Mouse (Mus musculus) MEL (cell line): ENCODE results near the gene Rexo1. TPM values are rescaled to one million over a fixed set of nuclear protein-coding genes. Genes with fewer than 3 reads are reported as not detected.
A peak's percentile ranks its signal among the peaks of the same experiment; 100 is the strongest.

Experiments used
- DNase-seq: peaks from one replicate; pipeline ENCODE4 v3.0.0; 2011; ENCODE audit warnings: low read depth, low spot score
- H3K27ac ChIP-seq: 2 replicates; pipeline ENCODE4 v1.5.1; 2012; ENCODE audit warnings: low read depth, mild to moderate bottlenecking, control low read depth, low read length, moderate library complexity; ENCODE audit not compliant: control insufficient read depth
- H3K27me3 ChIP-seq, 2 experiments: fragments of 150-350 bp in 1 of 2; sonication (generic) in 1 of 2; 2 replicates each; pipeline ENCODE4 v1.6.1; 2012; ENCODE audit warnings: low read length in 2 of 2, mild to moderate bottlenecking in 2 of 2, improper control_type of control experiment in 1 of 2, moderate library complexity in 1 of 2; ENCODE audit not compliant: insufficient read depth in 2 of 2, control insufficient read depth in 1 of 2
- H3K36me3 ChIP-seq, 2 experiments: 2 replicates each; pipeline ENCODE4 v1.6.1; 2012 to 2014; ENCODE audit warnings: low read length in 2 of 2, improper control_type of control experiment in 1 of 2, inconsistent platforms in 1 of 2, mild to moderate bottlenecking in 1 of 2; ENCODE audit not compliant: insufficient read depth in 2 of 2, control insufficient read depth in 1 of 2
- H3K4me1 ChIP-seq, 2 experiments: fragments of 150-350 bp in 1 of 2; sonication (generic) in 1 of 2; 2 replicates each; pipeline ENCODE4 v1.6.1; 2012; ENCODE audit warnings: low read length in 2 of 2, improper control_type of control experiment in 1 of 2, mild to moderate bottlenecking in 1 of 2; ENCODE audit not compliant: insufficient read depth in 2 of 2, control insufficient read depth in 1 of 2
- H3K4me3 ChIP-seq, 2 experiments: fragments of 150-350 bp in 1 of 2; sonication (generic) in 1 of 2; 2 replicates each; pipeline ENCODE4 v1.5.1; 2012; ENCODE audit warnings: low read depth in 2 of 2, low read length in 2 of 2, mild to moderate bottlenecking in 2 of 2, moderate library complexity in 2 of 2, control low read depth in 1 of 2, improper control_type of control experiment in 1 of 2; ENCODE audit not compliant: control insufficient read depth in 1 of 2, insufficient read depth in 1 of 2
- H3K79me2 ChIP-seq: 2 replicates; pipeline ENCODE4 v1.6.1; 2012; ENCODE audit warnings: mild to moderate bottlenecking, low read length, moderate library complexity; ENCODE audit not compliant: control insufficient read depth, poor library complexity, insufficient read depth
- H3K9ac ChIP-seq: 2 replicates; pipeline ENCODE4 v1.6.1; 2012; ENCODE audit warnings: low read depth, mild to moderate bottlenecking, control low read depth, low read length, moderate library complexity; ENCODE audit not compliant: control insufficient read depth, poor library complexity, severe bottlenecking
- H3K9me3 ChIP-seq: fragments of 150-350 bp; sonication (generic); replicated peaks from 2 replicates; pipeline ENCODE4 v1.6.1; 2012; ENCODE audit warnings: mild to moderate bottlenecking, low read length, improper control_type of control experiment, moderate library complexity; ENCODE audit not compliant: insufficient read depth
- CTCF ChIP-seq, 3 experiments: IDR thresholded peaks in 2 of 3; conservative IDR thresholded peaks in 1 of 3; 2 replicates each; pipeline ENCODE4 v1.5.1; 2011 to 2012; ENCODE audit warnings: low read length in 3 of 3, low read depth in 2 of 3, mild to moderate bottlenecking in 2 of 3, improper control_type of control experiment in 1 of 3, inconsistent platforms in 1 of 3, mixed read lengths in 1 of 3, moderate library complexity in 1 of 3; ENCODE audit not compliant: control insufficient read depth in 1 of 3, insufficient read depth in 1 of 3, poor library complexity in 1 of 3, severe bottlenecking in 1 of 3
- ELF1 ChIP-seq: IDR thresholded peaks from 2 replicates; pipeline ENCODE4 v1.6.1; 2014; ENCODE audit warnings: low read depth, mild to moderate bottlenecking, inconsistent platforms, low read length, improper control_type of control experiment, moderate library complexity
- GABPA ChIP-seq: IDR thresholded peaks from 2 replicates; pipeline ENCODE4 v1.6.1; 2012; ENCODE audit warnings: low read depth, mild to moderate bottlenecking, inconsistent platforms, low read length, improper control_type of control experiment, moderate library complexity
- GATA1 ChIP-seq: IDR thresholded peaks from 2 replicates; pipeline ENCODE4 v1.6.1; 2011; ENCODE audit warnings: low read depth, low read length, improper control_type of control experiment
- HCFC1 ChIP-seq: IDR thresholded peaks from 2 replicates; pipeline ENCODE4 v1.6.1; 2012; ENCODE audit warnings: low read depth, mild to moderate bottlenecking, inconsistent platforms, low read length, improper control_type of control experiment, moderate library complexity
- KAT2A ChIP-seq: conservative IDR thresholded peaks from 2 replicates; pipeline ENCODE4 v1.6.1; 2012; ENCODE audit warnings: low read depth, low read length, improper control_type of control experiment, inconsistent platforms
- MYB ChIP-seq: IDR thresholded peaks from 2 replicates; pipeline ENCODE4 v1.6.1; 2011; ENCODE audit warnings: mild to moderate bottlenecking, low read depth, low read length, improper control_type of control experiment
- MYC ChIP-seq: IDR thresholded peaks from 2 replicates; pipeline ENCODE4 v1.6.1; 2011; ENCODE audit warnings: low read depth, mild to moderate bottlenecking, low read length, improper control_type of control experiment, moderate library complexity
- NELFE ChIP-seq: IDR thresholded peaks from 2 replicates; pipeline ENCODE4 v1.6.1; 2011; ENCODE audit warnings: low read depth, low read length, improper control_type of control experiment
- POLR2AphosphoS2 ChIP-seq: IDR thresholded peaks from 2 replicates; pipeline ENCODE4 v1.6.1; 2011; ENCODE audit warnings: low read length, improper control_type of control experiment
- POLR2AphosphoS5 ChIP-seq: IDR thresholded peaks from 2 replicates; pipeline ENCODE4 v1.6.1; 2012; ENCODE audit warnings: low read depth, borderline replicate concordance, mild to moderate bottlenecking, inconsistent platforms, low read length, moderate library complexity, mixed read lengths
- RAD21 ChIP-seq: IDR thresholded peaks from 2 replicates; pipeline ENCODE4 v1.6.1; 2011; ENCODE audit warnings: mild to moderate bottlenecking, low read depth, low read length, improper control_type of control experiment
- SIN3A ChIP-seq: IDR thresholded peaks from 2 replicates; pipeline ENCODE4 v1.6.1; 2012; ENCODE audit warnings: low read length, improper control_type of control experiment, inconsistent platforms
- SMC3 ChIP-seq: IDR thresholded peaks from 2 replicates; pipeline ENCODE4 v1.6.1; 2011; ENCODE audit warnings: low read depth, low read length, improper control_type of control experiment
- USF2 ChIP-seq, 2 experiments: IDR thresholded peaks; 2 replicates each; pipeline ENCODE4 v1.6.1; 2011 to 2012; ENCODE audit warnings: improper control_type of control experiment in 2 of 2, low read length in 2 of 2, borderline replicate concordance in 1 of 2, inconsistent platforms in 1 of 2, low read depth in 1 of 2, mild to moderate bottlenecking in 1 of 2; ENCODE audit not compliant: insufficient read depth in 1 of 2
- ZC3H11A ChIP-seq: IDR thresholded peaks from 2 replicates; pipeline ENCODE4 v1.6.1; 2012; ENCODE audit warnings: low read depth, mild to moderate bottlenecking, inconsistent platforms, low read length, improper control_type of control experiment
- ZKSCAN1 ChIP-seq: IDR thresholded peaks from 2 replicates; pipeline ENCODE4 v1.6.1; 2012; ENCODE audit warnings: low read depth, mild to moderate bottlenecking, inconsistent platforms, low read length, improper control_type of control experiment, moderate library complexity
- ZNF384 ChIP-seq: IDR thresholded peaks from 2 replicates; pipeline ENCODE4 v1.6.1; 2012; ENCODE audit warnings: low read depth, mild to moderate bottlenecking, inconsistent platforms, low read length, improper control_type of control experiment
- polyA plus RNA-seq, 2 experiments: library from polyadenylated mRNA; stranded (reverse) in 1 of 2; unstranded in 1 of 2; fragments of >175 nt in 1 of 2; fragments of >200 nt in 1 of 2; gene quantifications; 2 replicates each; pipeline versions ENCODE4 v1.2.1 to v1.2.4; 2012; ENCODE audit warnings: low replicate concordance in 2 of 2, low read depth in 1 of 2; ENCODE audit not compliant: insufficient read length in 2 of 2, insufficient read depth in 1 of 2, missing spikeins in 1 of 2
- total RNA-seq: library from RNA; depleted of rRNA; stranded (reverse); fragments of 300-350 nt; gene quantifications from 2 replicates; pipeline ENCODE4 v1.2.3, GENCODE M21; 2012

Rexo1 gene
- total and polyA plus RNA-seq, 3 experiments: 14.7 to 54.6 TPM; not detected in 1

GRCm38 (mm10) chr10:80523299-80523698 lies 38.1 kb downstream of the Rexo1 start:
- no peaks in the 10 kb centered on the region for H3K4me1 ChIP-seq
- DNase-seq: peak; percentile 57

GRCm38 (mm10) chr10:80519287-80519686 lies 42.1 kb downstream of the Rexo1 start:
- H3K4me1 ChIP-seq: no peaks in the 10 kb centered on the region
- H3K27me3 ChIP-seq: 0 out of 4 replicates have a peak, but pooled peaks cover 0 to 1% of the 10 kb centered on the region in 2 experiments
- no peak overlapping the region for H3K4me3 ChIP-seq
- H3K9ac ChIP-seq: no peak overlapping the region
- no peaks in the 10 kb centered on the region; the same call in 1 of the 2 replicates for H3K9me3 ChIP-seq
- no peak overlapping the region for H3K27ac ChIP-seq
- DNase-seq: no peak
- no peaks in the 10 kb centered on the region for H3K79me2 ChIP-seq
- TF ChIP-seq ZNF384 (peak; percentile 99), ZKSCAN1 (peak; percentile 51; the same call in 1 of the 2 replicates), ZC3H11A (0 out of 2 replicates have a peak, but pooled peaks have one; percentile 11), CTCF (IDR thresholded peaks at IDR 0.05 in 2 of 3, conservative IDR thresholded peaks at IDR 0.05 in 1 of 3; ENCODE audit: control insufficient read depth in 1 of 3, insufficient read depth in 1 of 3, low read depth in 2 of 3, low read length in 3 of 3, poor library complexity in 1 of 3, severe bottlenecking in 1 of 3) (peak in 2 of 3 experiments; percentile 65; a peak in 4 of 6 replicates), SMC3 (peak; percentile 28), RAD21 (peak; percentile 21), KAT2A (no peak), MYC (no peak)
- H3K36me3 ChIP-seq: no peaks in the 10 kb centered on the region

More at GRCm38 (mm10) chr10:80523299-80523698, 38.1 kb downstream of the Rexo1 start:
- no peak overlapping the region for H3K9ac ChIP-seq
- H3K9me3 ChIP-seq: no peaks in the 10 kb centered on the region; the same call in 1 of the 2 replicates
- TF ChIP-seq SMC3: peak; percentile 50
- TF ChIP-seq USF2 (IDR thresholded peaks at IDR 0.05; ENCODE audit: borderline replicate concordance in 1 of 2, insufficient read depth in 1 of 2, low read depth in 1 of 2, low read length in 2 of 2): no peak
- peak; percentile 7 for TF ChIP-seq RAD21
- no peak for TF ChIP-seq POLR2AphosphoS2
- peak; percentile 57 to 68 (median 60) for TF ChIP-seq CTCF (IDR thresholded peaks at IDR 0.05 in 2 of 3, conservative IDR thresholded peaks at IDR 0.05 in 1 of 3; ENCODE audit: control insufficient read depth in 1 of 3, insufficient read depth in 1 of 3, low read depth in 2 of 3, low read length in 3 of 3, poor library complexity in 1 of 3, severe bottlenecking in 1 of 3)
- no peak overlapping the region for H3K27ac ChIP-seq
- no peaks in the 10 kb centered on the region for H3K36me3 ChIP-seq
- H3K4me3 ChIP-seq: no peak overlapping the region
- H3K79me2 ChIP-seq: no peaks in the 10 kb centered on the region
- H3K27me3 ChIP-seq: 0 out of 4 replicates have a peak, but pooled peaks cover 0 to 1% of the 10 kb centered on the region in 2 experiments

- H3K79me2 ChIP-seq: no peaks in the 10 kb centered on the region; the same call in 1 of the 2 replicates
- no peak for TF ChIP-seq POLR2AphosphoS2
- TF ChIP-seq GATA1: no peak
- no peak for TF ChIP-seq HCFC1
- TF ChIP-seq ZKSCAN1: no peak
- TF ChIP-seq ELF1: no peak
- TF ChIP-seq NELFE: no peak
- TF ChIP-seq SIN3A: no peak
- TF ChIP-seq CTCF (IDR thresholded peaks at IDR 0.05 in 2 of 3, conservative IDR thresholded peaks at IDR 0.05 in 1 of 3; ENCODE audit: control insufficient read depth in 1 of 3, insufficient read depth in 1 of 3, low read depth in 2 of 3, low read length in 3 of 3, poor library complexity in 1 of 3, severe bottlenecking in 1 of 3): no peak
- no peak for TF ChIP-seq GABPA
- TF ChIP-seq MYB: no peak
- TF ChIP-seq POLR2AphosphoS5: no peak
- TF ChIP-seq, all 39 proteins: peak for 0
- no peaks in the 10 kb centered on the region for H3K9me3 ChIP-seq
- H3K4me3 ChIP-seq: no peak overlapping the region
- no peaks in the 10 kb centered on the region; a peak in 1 of 4 replicates for H3K27me3 ChIP-seq
- 0 out of 4 replicates have a peak, but pooled peaks cover 0 to 4% of the 10 kb centered on the region in 2 experiments for H3K36me3 ChIP-seq
- H3K27ac ChIP-seq: no peak overlapping the region
- H3K4me1 ChIP-seq: 0 out of 4 replicates have a peak, but pooled peaks cover 0 to 4% of the 10 kb centered on the region in 2 experiments
- DNase-seq: no peak
- H3K9ac ChIP-seq: no peak overlapping the region
Measured at GRCm38 (mm10) chr10:80513739-80514138, 47.6 kb downstream of the Rexo1 start.
